Mouse (Mus musculus): ENCODE results near the gene Prune1. TPM values are rescaled to one million over a fixed set of nuclear protein-coding genes. Genes with fewer than 3 reads are reported as not detected.

The Prune1 gene
- polyA plus RNA-seq, 1 experiment = 0.08 TPM

DNA sequence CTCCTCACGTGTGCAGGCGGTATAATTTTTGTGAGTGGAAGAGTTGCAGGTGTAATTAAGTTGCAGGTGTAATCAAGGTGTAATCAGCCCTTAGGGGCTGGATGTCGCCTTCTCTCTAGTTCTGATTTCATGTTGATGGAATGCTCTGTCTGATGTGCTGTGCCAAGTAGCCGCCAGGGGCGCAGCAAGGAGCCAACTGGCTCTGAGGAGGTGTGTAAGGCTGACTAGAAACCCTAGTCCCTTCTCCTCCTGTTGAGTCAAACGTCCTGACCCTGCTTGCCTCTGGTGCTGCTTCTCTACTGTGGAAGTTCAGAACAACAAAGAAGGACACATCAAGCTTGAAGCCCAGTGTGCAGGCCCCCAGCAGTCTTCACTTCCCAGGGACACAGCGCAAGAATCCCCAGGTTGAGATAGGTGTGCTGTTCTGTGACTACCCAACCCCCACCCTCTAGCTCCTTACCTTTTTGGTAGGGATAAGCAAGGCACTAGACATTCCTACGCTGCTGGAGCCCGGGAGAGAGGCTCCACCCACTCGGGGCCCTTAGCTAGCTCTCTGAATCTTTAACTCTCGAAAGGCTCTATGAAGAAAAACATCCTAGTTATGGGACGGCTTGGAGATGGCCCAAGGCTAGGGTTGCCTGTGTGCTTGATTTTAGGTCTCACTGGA lies 35.7 kb upstream of the Prune1 start:
- no peak for TF ChIP-seq TAL1 (IDR thresholded peaks at IDR 0.05; ENCODE audit: low read length)
- TF ChIP-seq GATA1 (IDR thresholded peaks at IDR 0.05; ENCODE audit: low read length) = no peak
- no peaks in the 10 kb centered on the region for H3K9me3 ChIP-seq (ENCODE audit: control insufficient read depth, low read length)
- peak overlapping the region; percentile 34 for H3K4me3 ChIP-seq (replicated peaks)
- H3K36me3 ChIP-seq (ENCODE audit: control insufficient read depth) = peaks cover 53% of the 10 kb centered on the region
- H3K27me3 ChIP-seq (ENCODE audit: control insufficient read depth) = no peaks in the 10 kb centered on the region
- peaks cover 66% of the 10 kb centered on the region for H3K4me1 ChIP-seq (ENCODE audit: control insufficient read depth)

GRCm38 (mm10) chr3:95315844-95316550 lies 34.1 kb upstream of the Prune1 start:
- Histone ChIP-seq H3K4me3 (replicated peaks) (peak overlapping the region; percentile 92), H3K36me3 (ENCODE audit: control insufficient read depth) (peaks cover 37% of the 10 kb centered on the region), H3K27me3 (ENCODE audit: control insufficient read depth) (no peaks in the 10 kb centered on the region), H3K9me3 (ENCODE audit: control insufficient read depth, low read length) (no peaks in the 10 kb centered on the region), H3K4me1 (ENCODE audit: control insufficient read depth) (peaks cover 81% of the 10 kb centered on the region)
- TF ChIP-seq GATA1 (IDR thresholded peaks at IDR 0.05; ENCODE audit: low read length) (no peak), TAL1 (IDR thresholded peaks at IDR 0.05; ENCODE audit: low read length) (no peak)

GRCm38 (mm10) chr3:95315094-95315843 lies 33.4 kb upstream of the Prune1 start:
- H3K4me1 ChIP-seq (ENCODE audit: control insufficient read depth) = peaks cover 88% of the 10 kb centered on the region

DNA sequence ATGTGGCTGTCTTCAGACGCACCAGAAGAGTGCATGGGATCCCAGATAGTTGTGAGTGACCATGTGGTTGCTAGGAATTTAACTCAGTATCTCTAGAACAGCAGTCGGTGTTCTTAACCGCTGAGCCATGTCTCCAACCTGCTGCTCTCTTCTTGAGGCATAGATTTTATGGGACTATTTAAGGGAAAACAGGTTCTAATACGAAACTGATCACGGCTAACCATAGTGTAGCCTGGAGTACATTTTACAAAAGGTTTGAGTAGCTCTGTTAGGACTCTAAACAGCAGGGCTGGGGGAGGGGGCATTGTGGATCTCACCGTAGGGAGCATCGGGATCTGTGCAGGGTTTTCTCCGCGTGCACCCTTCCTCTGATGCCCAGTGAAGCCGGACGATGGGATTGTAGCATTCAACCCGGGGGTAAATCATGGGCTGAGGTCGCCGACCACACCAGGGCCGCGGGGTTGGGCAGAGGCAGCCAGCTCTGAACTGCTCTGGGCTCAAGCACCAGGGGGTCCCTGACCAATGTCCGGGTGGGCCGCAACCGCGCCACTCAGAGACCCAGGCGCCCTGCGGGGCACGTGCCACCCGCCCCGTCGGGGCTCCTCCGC lies 32.7 kb upstream of the Prune1 start, which contains the start of gene Cers2:
TSS of gene Cers2 (plus strand) at position 306 of the 608 bp plus-strand sequence.
- H3K27me3 ChIP-seq (ENCODE audit: control insufficient read depth) = no peaks in the 10 kb centered on the region
- H3K36me3 ChIP-seq (ENCODE audit: control insufficient read depth) = peaks cover 23% of the 10 kb centered on the region
- peaks cover 85% of the 10 kb centered on the region for H3K4me1 ChIP-seq (ENCODE audit: control insufficient read depth)
- no peaks in the 10 kb centered on the region for H3K9me3 ChIP-seq (ENCODE audit: control insufficient read depth, low read length)
- H3K4me3 ChIP-seq (replicated peaks) = peak within 1 kb of the TSS; percentile 92
- no peak for TF ChIP-seq GATA1 (IDR thresholded peaks at IDR 0.05; ENCODE audit: low read length)
- no peak for TF ChIP-seq TAL1 (IDR thresholded peaks at IDR 0.05; ENCODE audit: low read length)

More at GRCm38 (mm10) chr3:95315094-95315843, 33.4 kb upstream of the Prune1 start:
- Histone ChIP-seq H3K9me3 (ENCODE audit: control insufficient read depth, low read length) (no peaks in the 10 kb centered on the region), H3K4me3 (replicated peaks) (peak overlapping the region; percentile 92), H3K36me3 (ENCODE audit: control insufficient read depth) (peaks cover 30% of the 10 kb centered on the region), H3K27me3 (ENCODE audit: control insufficient read depth) (no peaks in the 10 kb centered on the region)
- no peak for TF ChIP-seq TAL1 (IDR thresholded peaks at IDR 0.05; ENCODE audit: low read length)
- TF ChIP-seq GATA1 (IDR thresholded peaks at IDR 0.05; ENCODE audit: low read length) = no peak

DNA sequence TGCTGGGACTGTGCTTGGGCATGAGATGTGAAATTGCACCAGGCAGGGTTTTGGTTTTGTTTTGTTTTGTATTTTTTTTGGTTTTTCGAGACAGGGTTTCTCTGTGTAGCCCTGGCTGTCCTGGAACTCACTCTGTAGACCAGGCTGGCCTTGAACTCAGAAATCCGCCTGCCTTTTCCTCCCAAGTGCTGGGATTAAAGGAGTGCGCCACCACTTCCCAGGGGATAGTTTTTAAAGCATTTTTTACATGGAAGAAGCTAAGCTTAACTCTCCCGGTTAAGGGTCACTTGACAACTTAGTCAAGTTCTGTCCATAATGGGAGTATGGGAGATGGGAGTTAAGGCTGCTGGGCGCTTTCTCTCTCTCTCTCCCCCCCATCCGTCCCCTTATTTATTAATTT lies 32.2 kb upstream of the Prune1 start:
- peak overlapping the region; percentile 92 for H3K4me3 ChIP-seq (replicated peaks)
- peaks cover 19% of the 10 kb centered on the region for H3K36me3 ChIP-seq (ENCODE audit: control insufficient read depth)
- H3K27me3 ChIP-seq (ENCODE audit: control insufficient read depth) = no peaks in the 10 kb centered on the region
- H3K9me3 ChIP-seq (ENCODE audit: control insufficient read depth, low read length) = no peaks in the 10 kb centered on the region
- H3K4me1 ChIP-seq (ENCODE audit: control insufficient read depth) = peaks cover 82% of the 10 kb centered on the region
- no peak for TF ChIP-seq TAL1 (IDR thresholded peaks at IDR 0.05; ENCODE audit: low read length)
- TF ChIP-seq GATA1 (IDR thresholded peaks at IDR 0.05; ENCODE audit: low read length) = no peak

DNA sequence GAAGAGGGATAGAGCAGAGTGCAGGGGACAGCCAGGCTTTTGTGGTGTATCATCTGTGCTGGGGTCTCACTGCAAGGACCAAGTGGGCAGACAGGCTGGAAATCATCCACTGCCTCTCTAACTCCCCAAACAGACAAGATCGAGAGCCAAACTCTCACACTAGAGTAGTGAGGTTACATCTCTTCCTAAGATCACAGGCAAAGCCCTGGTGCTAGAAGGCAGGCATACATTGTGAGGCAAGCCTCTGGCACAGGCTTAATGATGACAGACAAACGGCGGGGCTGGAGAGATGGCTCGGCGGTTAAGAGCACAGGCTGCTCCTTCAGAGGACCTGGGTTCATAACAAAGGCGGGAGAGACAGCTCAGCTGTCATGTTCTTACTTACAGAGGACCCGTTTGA lies 31.6 kb upstream of the Prune1 start:
- TF ChIP-seq TAL1 (IDR thresholded peaks at IDR 0.05; ENCODE audit: low read length) (no peak), GATA1 (IDR thresholded peaks at IDR 0.05; ENCODE audit: low read length) (no peak)
- H3K9me3 ChIP-seq (ENCODE audit: control insufficient read depth, low read length) = no peaks in the 10 kb centered on the region
- no peaks in the 10 kb centered on the region for H3K27me3 ChIP-seq (ENCODE audit: control insufficient read depth)
- peaks cover 14% of the 10 kb centered on the region for H3K36me3 ChIP-seq (ENCODE audit: control insufficient read depth)
- peak overlapping the region; percentile 92 for H3K4me3 ChIP-seq (replicated peaks)
- H3K4me1 ChIP-seq (ENCODE audit: control insufficient read depth) = peaks cover 79% of the 10 kb centered on the region

DNA sequence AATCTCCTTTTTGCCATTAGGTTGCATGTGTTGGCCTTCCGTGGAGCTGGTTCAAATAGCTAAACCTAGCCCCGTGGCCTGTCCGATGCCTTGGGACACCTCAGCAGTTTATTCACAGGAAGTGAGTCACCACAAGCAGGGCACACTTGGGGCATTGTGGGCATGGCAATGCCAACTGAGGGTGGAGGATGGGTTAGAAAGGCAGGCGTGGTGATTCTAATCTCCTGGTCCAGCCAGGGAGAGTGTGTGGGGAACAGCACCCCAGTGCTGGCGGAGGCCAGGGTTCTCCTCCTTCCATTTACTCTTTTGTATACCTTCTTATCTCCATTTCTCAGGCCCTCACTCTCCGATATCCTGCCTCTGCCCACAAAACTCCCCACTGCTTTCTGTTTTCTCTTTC lies 30.7 kb upstream of the Prune1 start:
- Histone ChIP-seq H3K4me3 (replicated peaks) (peak overlapping the region; percentile 92), H3K27me3 (ENCODE audit: control insufficient read depth) (no peaks in the 10 kb centered on the region), H3K36me3 (ENCODE audit: control insufficient read depth) (peaks cover 8% of the 10 kb centered on the region), H3K4me1 (ENCODE audit: control insufficient read depth) (peaks cover 72% of the 10 kb centered on the region), H3K9me3 (ENCODE audit: control insufficient read depth, low read length) (no peaks in the 10 kb centered on the region)
- TF ChIP-seq GATA1 (IDR thresholded peaks at IDR 0.05; ENCODE audit: low read length) = peak; percentile 7; the same call in 1 of the 2 replicates
- TF ChIP-seq TAL1 (IDR thresholded peaks at IDR 0.05; ENCODE audit: low read length) = peak; percentile 42; the same call in 2 of the 3 replicates

GRCm38 (mm10) chr3:95310968-95311882 lies 29.3 kb upstream of the Prune1 start:
- no peak for TF ChIP-seq TAL1 (IDR thresholded peaks at IDR 0.05; ENCODE audit: low read length)
- no peak for TF ChIP-seq GATA1 (IDR thresholded peaks at IDR 0.05; ENCODE audit: low read length)
- Histone ChIP-seq H3K4me3 (replicated peaks) (no peak overlapping the region), H3K36me3 (ENCODE audit: control insufficient read depth) (peaks cover 10% of the 10 kb centered on the region), H3K4me1 (ENCODE audit: control insufficient read depth) (peaks cover 61% of the 10 kb centered on the region), H3K27me3 (ENCODE audit: control insufficient read depth) (no peaks in the 10 kb centered on the region), H3K9me3 (ENCODE audit: control insufficient read depth, low read length) (no peaks in the 10 kb centered on the region)
